Mouse (Mus musculus) heart, postnatal 0 days (tissue): ENCODE measurements at regions not wholly inside any gene's neighbourhood (a gene's known extent, or its start where the extent isn't known, plus 50 kb on each side); places are given as distances from the start of the nearest gene placed in this dataset.
"Not testable (repeated sequence)": the region's sequence is repeated elsewhere in the genome, so short reads cannot be mapped to it uniquely, and the experiment has no call there.

Source experiments
- CTCF ChIP-seq: IDR thresholded peaks from 2 replicates; pipeline ENCODE4 v1.5.1; 2016; ENCODE audit warnings: antibody characterized with exemption, control low read depth, low read depth
- EP300 ChIP-seq: IDR thresholded peaks from 2 replicates; pipeline ENCODE4 v1.6.1; 2016; ENCODE audit warnings: antibody characterized with exemption, low read depth

GRCm38 (mm10) chr12:114650432-114651101 lies 1106.9 kb downstream of the Adam6a start:
- TF ChIP-seq CTCF, EP300: not testable (repeated sequence)
